Mouse (Mus musculus): ENCODE measurements around the gene Trappc2. TPM values are rescaled to one million over a fixed set of nuclear protein-coding genes. Genes with fewer than 3 reads are reported as not detected.

Trappc2 gene
- 41.3 and 47.3 TPM in 2 replicates for polyA plus RNA-seq (2015; fragmentation: Nextera tagmentation; extraction: Ambion mirVana)

DNA sequence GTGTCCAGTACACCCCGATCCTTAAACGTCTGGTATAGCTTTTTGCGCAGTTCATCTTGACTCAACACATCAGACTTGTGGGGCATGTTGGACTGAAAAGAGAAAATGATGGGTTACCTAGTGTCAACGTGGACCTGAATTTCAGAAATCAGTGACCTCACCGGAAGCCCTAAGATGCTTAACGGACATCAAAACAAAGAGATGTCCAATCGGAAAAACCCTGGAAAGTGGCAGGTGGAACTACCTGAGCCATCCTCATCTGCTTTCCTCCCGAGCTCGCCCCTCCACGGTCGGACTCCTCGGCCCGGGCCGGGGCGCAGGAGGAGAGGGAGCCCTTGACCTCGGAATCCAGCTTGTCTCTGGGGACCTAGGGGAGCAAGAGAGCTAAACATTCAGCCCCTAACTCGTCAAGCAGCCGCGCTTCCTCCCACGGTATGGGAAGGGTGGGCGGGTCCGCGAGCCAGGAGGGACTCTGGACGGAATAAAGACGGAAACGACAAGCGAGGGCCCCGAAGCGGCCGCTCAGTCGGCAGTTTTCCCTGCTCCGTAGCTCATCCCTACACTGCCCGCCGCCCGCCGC lies at the start of gene Trappc2:
Gene Trappc2 (plus strand): TSS at position 539 of the 580 bp plus-strand sequence.
- Histone ChIP-seq H3K4me3 (ENCODE audit: low read depth, low read length) (peak within 1 kb of the TSS; percentile 56), H3K9ac (replicated peaks; ENCODE audit: low read depth) (peak within 1 kb of the TSS; percentile 54), H3K27ac (ENCODE audit: low read length) (peak within 1 kb of the TSS; percentile 74), H3K4me1 (ENCODE audit: insufficient read depth, low read depth, low read length) (no peaks in the 10 kb centered on the region), H3K4me2 (replicated peaks; ENCODE audit: low read depth, low read length) (peak within 1 kb of the TSS; percentile 65), H3K9me3 (ENCODE audit: low read length) (no peaks in the 10 kb centered on the region), H3K36me3 (ENCODE audit: insufficient read depth, low read length) (no peaks in the 10 kb centered on the region), H3K27me3 (replicated peaks; ENCODE audit: insufficient read depth, low read length) (no peaks in the 10 kb centered on the region)
- ATAC-seq (no peak; the same call in none of the 2 replicates), DNase-seq (ENCODE audit: low spot score) (peak; percentile 29)
- TF ChIP-seq CTCF (IDR thresholded peaks at IDR 0.05) (no peak), EP300 (IDR thresholded peaks at IDR 0.05) (no peak)
- WGBS: 16% methylated on average over 10 of the region's 36 CpGs

GRCm38 (mm10) chrX:166393753-166394152 lies 46.6 kb upstream of the Trappc2 start:
- H3K27ac ChIP-seq (ENCODE audit: low read length): no peak overlapping the region
- H3K4me2 ChIP-seq (replicated peaks; ENCODE audit: low read depth, low read length): no peak overlapping the region
- no peaks in the 10 kb centered on the region for H3K9me3 ChIP-seq (ENCODE audit: low read length)
- H3K36me3 ChIP-seq (ENCODE audit: insufficient read depth, low read length): no peaks in the 10 kb centered on the region
- ATAC-seq (no peak), DNase-seq (ENCODE audit: low spot score) (no peak)
- H3K27me3 ChIP-seq (replicated peaks; ENCODE audit: insufficient read depth, low read length): no peaks in the 10 kb centered on the region
- TF ChIP-seq EP300 (IDR thresholded peaks at IDR 0.05) (no peak), CTCF (IDR thresholded peaks at IDR 0.05) (peak; percentile 36; the same call in 1 of the 2 replicates)
- no peak overlapping the region for H3K9ac ChIP-seq (replicated peaks; ENCODE audit: low read depth)
- no peak overlapping the region for H3K4me3 ChIP-seq (ENCODE audit: low read depth, low read length)
- H3K4me1 ChIP-seq (ENCODE audit: insufficient read depth, low read depth, low read length): no peaks in the 10 kb centered on the region
- 88% methylated on average over 1 of the region's 1 CpGs for WGBS

GRCm38 (mm10) chrX:166407865-166408264 lies 32.5 kb upstream of the Trappc2 start:
- H3K27me3 ChIP-seq (replicated peaks; ENCODE audit: insufficient read depth, low read length): no peaks in the 10 kb centered on the region
- DNase-seq (ENCODE audit: low spot score) (no peak), ATAC-seq (no peak)
- H3K9ac ChIP-seq (replicated peaks; ENCODE audit: low read depth): no peak overlapping the region
- no peaks in the 10 kb centered on the region; the same call in 1 of the 2 replicates for H3K36me3 ChIP-seq (ENCODE audit: insufficient read depth, low read length)
- no peak overlapping the region for H3K4me3 ChIP-seq (ENCODE audit: low read depth, low read length)
- H3K4me2 ChIP-seq (replicated peaks; ENCODE audit: low read depth, low read length): no peak overlapping the region
- H3K9me3 ChIP-seq (ENCODE audit: low read length): no peaks in the 10 kb centered on the region
- H3K4me1 ChIP-seq (ENCODE audit: insufficient read depth, low read depth, low read length): no peaks in the 10 kb centered on the region
- TF ChIP-seq EP300 (IDR thresholded peaks at IDR 0.05) (no peak), CTCF (IDR thresholded peaks at IDR 0.05) (no peak)
- H3K27ac ChIP-seq (ENCODE audit: low read length): no peak overlapping the region

GRCm38 (mm10) chrX:166416196-166416595 lies 24.2 kb upstream of the Trappc2 start:
- Histone ChIP-seq H3K4me2 (replicated peaks; ENCODE audit: low read depth, low read length) (no peak overlapping the region), H3K4me1 (ENCODE audit: insufficient read depth, low read depth, low read length) (no peaks in the 10 kb centered on the region), H3K36me3 (ENCODE audit: insufficient read depth, low read length) (no peaks in the 10 kb centered on the region), H3K27me3 (replicated peaks; ENCODE audit: insufficient read depth, low read length) (no peaks in the 10 kb centered on the region), H3K27ac (ENCODE audit: low read length) (no peak overlapping the region), H3K9me3 (ENCODE audit: low read length) (no peaks in the 10 kb centered on the region), H3K4me3 (ENCODE audit: low read depth, low read length) (no peak overlapping the region), H3K9ac (replicated peaks; ENCODE audit: low read depth) (no peak overlapping the region)
- WGBS: 70% methylated on average over 4 of the region's 6 CpGs
- TF ChIP-seq CTCF (IDR thresholded peaks at IDR 0.05): peak; percentile 64
- TF ChIP-seq EP300 (IDR thresholded peaks at IDR 0.05): no peak
- DNase-seq (ENCODE audit: low spot score): peak; percentile 47
- no peak for ATAC-seq

- TF ChIP-seq EP300 (IDR thresholded peaks at IDR 0.05): no peak
- no peak for TF ChIP-seq CTCF (IDR thresholded peaks at IDR 0.05)
- no peak overlapping the region for H3K9ac ChIP-seq (replicated peaks; ENCODE audit: low read depth)
- no peaks in the 10 kb centered on the region for H3K36me3 ChIP-seq (ENCODE audit: insufficient read depth, low read length)
- no peak overlapping the region for H3K27ac ChIP-seq (ENCODE audit: low read length)
- DNase-seq (ENCODE audit: low spot score) (no peak), ATAC-seq (no peak)
- no peaks in the 10 kb centered on the region for H3K9me3 ChIP-seq (ENCODE audit: low read length)
- H3K4me1 ChIP-seq (ENCODE audit: insufficient read depth, low read depth, low read length): no peaks in the 10 kb centered on the region
- H3K27me3 ChIP-seq (replicated peaks; ENCODE audit: insufficient read depth, low read length): no peaks in the 10 kb centered on the region
- H3K4me2 ChIP-seq (replicated peaks; ENCODE audit: low read depth, low read length): no peak overlapping the region
- 92% methylated on average over 2 of the region's 2 CpGs for WGBS
- H3K4me3 ChIP-seq (ENCODE audit: low read depth, low read length): no peak overlapping the region
These were observed 5.6 kb upstream of the Trappc2 start for GRCm38 (mm10) chrX:166434812-166435211.

GRCm38 (mm10) chrX:166440616-166441063 lies 266 bp downstream of the Trappc2 start, which contains the start of gene Ofd1:
Gene Ofd1 (minus strand): TSS chrX:166440704.
- peak within 1 kb of the TSS; percentile 65 for H3K4me2 ChIP-seq (replicated peaks; ENCODE audit: low read depth, low read length)
- no peak for TF ChIP-seq EP300 (IDR thresholded peaks at IDR 0.05)
- no peak for TF ChIP-seq CTCF (IDR thresholded peaks at IDR 0.05)
- H3K4me1 ChIP-seq (ENCODE audit: insufficient read depth, low read depth, low read length): no peaks in the 10 kb centered on the region
- ATAC-seq (peak; percentile 99), DNase-seq (ENCODE audit: low spot score) (peak; percentile 93)
- H3K36me3 ChIP-seq (ENCODE audit: insufficient read depth, low read length): no peaks in the 10 kb centered on the region
- 15% methylated on average over 37 of the region's 44 CpGs for WGBS
- no peaks in the 10 kb centered on the region for H3K9me3 ChIP-seq (ENCODE audit: low read length)
- peak within 1 kb of the TSS; percentile 54 for H3K9ac ChIP-seq (replicated peaks; ENCODE audit: low read depth)
- H3K27me3 ChIP-seq (replicated peaks; ENCODE audit: insufficient read depth, low read length): no peaks in the 10 kb centered on the region
- H3K4me3 ChIP-seq (ENCODE audit: low read depth, low read length): peak within 1 kb of the TSS; percentile 56
- peak within 1 kb of the TSS; percentile 74 for H3K27ac ChIP-seq (ENCODE audit: low read length)
